Mouse (Mus musculus): Measurements from ENCODE around the gene Plekhm2. TPM values are rescaled to one million over a fixed set of nuclear protein-coding genes. Genes with fewer than 3 reads are reported as not detected.

Plekhm2 gene
- total and polyA plus RNA-seq, 3 experiments = 6.5 to 15.4 TPM; not detected in 1

- Histone ChIP-seq H3K9ac (ENCODE audit: control insufficient read depth, low read depth, low read length, poor library complexity, severe bottlenecking) (no peak overlapping the region), H3K36me3 (ENCODE audit: control insufficient read depth in 1 of 2, insufficient read depth in 2 of 2, low read length in 2 of 2) (no peaks in the 10 kb centered on the region), H3K27ac (ENCODE audit: control insufficient read depth, low read depth, low read length) (no peak overlapping the region), H3K27me3 (ENCODE audit: control insufficient read depth in 1 of 2, insufficient read depth in 2 of 2, low read length in 2 of 2) (no peaks in the 10 kb centered on the region; a peak in 1 of 4 replicates), H3K79me2 (ENCODE audit: control insufficient read depth, insufficient read depth, low read length, poor library complexity) (no peaks in the 10 kb centered on the region), H3K9me3 (replicated peaks; ENCODE audit: insufficient read depth, low read length) (no peaks in the 10 kb centered on the region), H3K4me3 (ENCODE audit: control insufficient read depth in 1 of 2, insufficient read depth in 1 of 2, low read depth in 2 of 2, low read length in 2 of 2) (no peak overlapping the region), H3K4me1 (ENCODE audit: control insufficient read depth in 1 of 2, insufficient read depth in 2 of 2, low read length in 2 of 2) (no peaks in the 10 kb centered on the region)
- DNase-seq (ENCODE audit: low read depth, low spot score) = no peak
- TF ChIP-seq GATA1 (IDR thresholded peaks at IDR 0.05; ENCODE audit: low read depth, low read length) (no peak), CHD2 (IDR thresholded peaks at IDR 0.05; ENCODE audit: low read length) (no peak), ZNF384 (IDR thresholded peaks at IDR 0.05; ENCODE audit: low read depth, low read length) (no peak), NRF1 (IDR thresholded peaks at IDR 0.05; ENCODE audit: insufficient read depth, low read depth, low read length, poor library complexity, severe bottlenecking) (no peak), E2F4 (IDR thresholded peaks at IDR 0.05; ENCODE audit: borderline replicate concordance, low read depth, low read length) (no peak), CHD1 (IDR thresholded peaks at IDR 0.05; ENCODE audit: low read depth, low read length) (no peak), EP300 (IDR thresholded peaks at IDR 0.05; ENCODE audit: low read depth in 1 of 2, low read length in 2 of 2) (no peak), RCOR1 (IDR thresholded peaks at IDR 0.05; ENCODE audit: low read depth, low read length) (no peak), MAX (IDR thresholded peaks at IDR 0.05; ENCODE audit: low read length) (no peak), ZC3H11A (IDR thresholded peaks at IDR 0.05; ENCODE audit: low read depth, low read length) (no peak), UBTF (IDR thresholded peaks at IDR 0.05; ENCODE audit: borderline replicate concordance, insufficient read depth, low read depth, low read length) (no peak), TBP (IDR thresholded peaks at IDR 0.05; ENCODE audit: low read depth, low read length) (no peak)
Observed at GRCm38 (mm10) chr4:141605421-141605820, 59.3 kb downstream of the Plekhm2 start.

GRCm38 (mm10) chr4:141604493-141604892 lies 60.2 kb downstream of the Plekhm2 start:
- Histone ChIP-seq H3K27me3 (ENCODE audit: control insufficient read depth in 1 of 2, insufficient read depth in 2 of 2, low read length in 2 of 2) (no peaks in the 10 kb centered on the region; a peak in 1 of 4 replicates), H3K36me3 (ENCODE audit: control insufficient read depth in 1 of 2, insufficient read depth in 2 of 2, low read length in 2 of 2) (no peaks in the 10 kb centered on the region), H3K79me2 (ENCODE audit: control insufficient read depth, insufficient read depth, low read length, poor library complexity) (no peaks in the 10 kb centered on the region), H3K27ac (ENCODE audit: control insufficient read depth, low read depth, low read length) (no peak overlapping the region), H3K9me3 (replicated peaks; ENCODE audit: insufficient read depth, low read length) (no peaks in the 10 kb centered on the region), H3K4me1 (ENCODE audit: control insufficient read depth in 1 of 2, insufficient read depth in 2 of 2, low read length in 2 of 2) (no peaks in the 10 kb centered on the region), H3K4me3 (ENCODE audit: control insufficient read depth in 1 of 2, insufficient read depth in 1 of 2, low read depth in 2 of 2, low read length in 2 of 2) (no peak overlapping the region), H3K9ac (ENCODE audit: control insufficient read depth, low read depth, low read length, poor library complexity, severe bottlenecking) (no peak overlapping the region)
- TF ChIP-seq JUND (IDR thresholded peaks at IDR 0.05; ENCODE audit: low read depth, low read length) (no peak), MXI1 (IDR thresholded peaks at IDR 0.05; ENCODE audit: low read depth, low read length) (no peak), ZKSCAN1 (IDR thresholded peaks at IDR 0.05; ENCODE audit: low read depth, low read length) (no peak), SMC3 (IDR thresholded peaks at IDR 0.05; ENCODE audit: low read depth, low read length) (no peak), E2F4 (IDR thresholded peaks at IDR 0.05; ENCODE audit: borderline replicate concordance, low read depth, low read length) (no peak), ZC3H11A (IDR thresholded peaks at IDR 0.05; ENCODE audit: low read depth, low read length) (no peak), HCFC1 (IDR thresholded peaks at IDR 0.05; ENCODE audit: low read depth, low read length) (no peak)
- no peak for DNase-seq (ENCODE audit: low read depth, low spot score)

Measured in MEL (cell line).